Mouse (Mus musculus) embryonic facial prominence, embryonic 15.5 days (tissue): ENCODE data around the gene Ier3. TPM values are rescaled to one million over a fixed set of nuclear protein-coding genes. Genes with fewer than 3 reads are reported as not detected.

Experiments used
- ATAC-seq: fragments of 200-750 bp; cut with Nextera tagmentation; 2 replicates; pipeline ENCODE4 v1.8.0; 2017; ENCODE audit warnings: low read depth, moderate TSS enrichment; ENCODE audit not compliant: insufficient number of reproducible peaks, low FRiP score, low TSS enrichment
- H3K27ac ChIP-seq: fragments of 300-500 bp; sonication (generic); replicated peaks from 2 replicates; pipeline ENCODE4 v1.5.1; 2015; ENCODE audit warnings: mild to moderate bottlenecking, inconsistent platforms
- H3K27me3 ChIP-seq: fragments of 300-500 bp; sonication (generic); 2 replicates; pipeline ENCODE4 v1.6.1; 2015; ENCODE audit warnings: inconsistent platforms
- H3K36me3 ChIP-seq: fragments of 300-500 bp; sonication (generic); 2 replicates; pipeline ENCODE4 v1.6.1; 2015; ENCODE audit warnings: mild to moderate bottlenecking, inconsistent platforms
- H3K4me1 ChIP-seq: fragments of 300-500 bp; sonication (generic); 2 replicates; pipeline ENCODE4 v1.6.1; 2015; ENCODE audit warnings: inconsistent platforms
- H3K4me2 ChIP-seq: fragments of 300-500 bp; sonication (generic); replicated peaks from 2 replicates; pipeline ENCODE4 v1.6.1; 2015; ENCODE audit warnings: mild to moderate bottlenecking, inconsistent platforms
- H3K4me3 ChIP-seq: fragments of 300-500 bp; sonication (generic); replicated peaks from 2 replicates; pipeline ENCODE4 v1.5.1; 2015; ENCODE audit warnings: mild to moderate bottlenecking, inconsistent platforms
- H3K9ac ChIP-seq: fragments of 300-500 bp; sonication (generic); 2 replicates; pipeline ENCODE4 v1.6.1; 2015; ENCODE audit warnings: inconsistent platforms
- H3K9me3 ChIP-seq: fragments of 300-500 bp; sonication (generic); replicated peaks from 2 replicates; pipeline ENCODE4 v1.6.1; 2016; ENCODE audit warnings: inconsistent platforms
- WGBS: fragments of 180-500 bp; shearing (Covaris S2); methylation state at CpG from one replicate; pipeline ENCODE4 v1.1.7; 2015; 5-methylcytosine and 5-hydroxymethylcytosine counted together
- polyA plus RNA-seq: library from polyadenylated mRNA; unstranded; fragments of >200 nt; fragmentation: Nextera tagmentation; extraction: Ambion mirVana; gene quantifications from 2 replicates; pipeline ENCODE4 v1.2.1, GENCODE M21; 2015

Ier3 gene
- polyA plus RNA-seq, 1 experiment from 2014 or later = 30.2 TPM

DNA sequence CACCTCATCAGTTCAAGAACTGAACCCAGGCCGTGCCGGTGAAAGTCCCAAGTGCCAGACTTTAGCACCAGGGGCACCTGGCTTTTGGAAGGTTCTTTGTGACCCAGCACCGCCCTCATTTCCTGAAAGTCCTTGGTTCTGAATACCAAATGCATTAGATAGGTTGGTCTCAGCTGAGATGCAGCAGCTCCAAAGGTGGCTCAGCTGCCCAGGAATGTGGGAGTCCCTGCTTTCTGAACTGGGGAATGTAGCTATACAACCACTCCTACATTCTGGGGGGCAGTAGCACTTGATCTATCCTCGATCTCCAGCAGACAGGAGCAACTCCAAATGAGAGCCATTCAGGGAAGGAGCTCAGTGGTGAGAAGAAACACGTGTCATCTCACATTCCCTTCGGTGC, 8.7 kb upstream of the Ier3 start:
- WGBS = 41% methylated on average over 6 of the region's 6 CpGs
- ATAC-seq = no peak; the same call in 1 of the 2 replicates
- no peaks in the 10 kb centered on the region for H3K36me3 ChIP-seq
- H3K27ac ChIP-seq = peak overlapping the region; percentile 93
- H3K9ac ChIP-seq = no peak overlapping the region
- no peak overlapping the region for H3K4me3 ChIP-seq
- peak overlapping the region; percentile 15 for H3K4me2 ChIP-seq
- no peaks in the 10 kb centered on the region for H3K27me3 ChIP-seq
- H3K9me3 ChIP-seq = no peaks in the 10 kb centered on the region
- peaks cover 74% of the 10 kb centered on the region for H3K4me1 ChIP-seq

DNA sequence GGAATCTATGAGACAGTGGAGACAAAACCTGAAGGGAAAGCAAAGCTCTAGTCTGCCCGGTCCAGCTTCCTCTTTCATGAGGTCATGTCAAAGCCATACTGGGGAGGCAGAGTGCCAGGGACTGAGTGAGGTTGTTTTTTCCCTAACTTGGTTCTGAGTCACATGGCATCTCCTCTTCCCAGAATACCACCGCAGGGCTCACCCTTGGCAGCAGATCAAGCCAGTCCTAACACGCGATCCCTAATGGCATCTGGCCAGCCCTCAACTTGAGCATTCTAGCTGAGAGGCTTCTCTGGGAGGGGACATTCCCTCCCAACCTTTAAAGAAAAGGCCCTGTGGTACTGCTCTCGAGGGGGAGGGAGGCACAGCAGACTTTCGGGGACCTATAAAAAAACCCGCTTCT, 8.2 kb upstream of the Ier3 start:
- H3K4me2 ChIP-seq = peak overlapping the region; percentile 15
- no peaks in the 10 kb centered on the region for H3K27me3 ChIP-seq
- H3K9ac ChIP-seq = no peak overlapping the region
- no peaks in the 10 kb centered on the region for H3K9me3 ChIP-seq
- peak overlapping the region; percentile 93 for H3K27ac ChIP-seq
- H3K36me3 ChIP-seq = no peaks in the 10 kb centered on the region
- no peak overlapping the region for H3K4me3 ChIP-seq
- peaks cover 70% of the 10 kb centered on the region for H3K4me1 ChIP-seq
- WGBS = 14% methylated on average over 7 of the region's 7 CpGs
- peak; percentile 83 for ATAC-seq

GRCm38 (mm10) chr17:35813653-35814052, 7.8 kb upstream of the Ier3 start:
- Histone ChIP-seq H3K9ac (no peak overlapping the region), H3K4me3 (no peak overlapping the region), H3K27me3 (no peaks in the 10 kb centered on the region), H3K4me1 (peaks cover 66% of the 10 kb centered on the region), H3K9me3 (no peaks in the 10 kb centered on the region), H3K27ac (peak overlapping the region; percentile 93), H3K4me2 (peak overlapping the region; percentile 15; the same call in 1 of the 2 replicates), H3K36me3 (no peaks in the 10 kb centered on the region)
- WGBS = 56% methylated on average over 7 of the region's 7 CpGs
- peak; percentile 13; the same call in 1 of the 2 replicates for ATAC-seq

DNA sequence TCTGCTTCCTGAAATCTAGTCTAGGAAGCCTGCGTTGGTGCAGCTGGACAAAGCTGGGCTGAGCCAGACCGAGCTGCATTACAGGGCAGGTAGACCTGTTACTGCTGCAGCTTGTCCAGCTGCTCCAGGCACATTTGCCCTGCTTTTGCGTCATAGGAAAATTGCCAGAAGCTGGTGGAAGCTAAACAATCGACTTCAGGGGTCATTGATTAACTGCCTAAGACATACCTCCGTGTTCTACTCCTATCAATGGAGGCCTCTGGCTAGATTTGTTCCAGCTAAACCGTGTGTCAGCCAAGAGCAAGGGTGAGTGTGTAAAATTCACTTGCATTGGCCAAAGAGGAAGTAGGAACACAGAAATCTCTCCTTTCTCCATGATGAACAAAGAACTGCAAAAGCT, 6.8 kb upstream of the Ier3 start:
- H3K27ac ChIP-seq = peak overlapping the region; percentile 75
- no peaks in the 10 kb centered on the region for H3K36me3 ChIP-seq
- H3K4me2 ChIP-seq = no peak overlapping the region
- no peak overlapping the region for H3K4me3 ChIP-seq
- H3K9ac ChIP-seq = no peak overlapping the region
- no peak for ATAC-seq
- no peaks in the 10 kb centered on the region for H3K27me3 ChIP-seq
- 43% methylated on average over 6 of the region's 6 CpGs for WGBS
- H3K4me1 ChIP-seq = peaks cover 65% of the 10 kb centered on the region
- no peaks in the 10 kb centered on the region for H3K9me3 ChIP-seq

DNA sequence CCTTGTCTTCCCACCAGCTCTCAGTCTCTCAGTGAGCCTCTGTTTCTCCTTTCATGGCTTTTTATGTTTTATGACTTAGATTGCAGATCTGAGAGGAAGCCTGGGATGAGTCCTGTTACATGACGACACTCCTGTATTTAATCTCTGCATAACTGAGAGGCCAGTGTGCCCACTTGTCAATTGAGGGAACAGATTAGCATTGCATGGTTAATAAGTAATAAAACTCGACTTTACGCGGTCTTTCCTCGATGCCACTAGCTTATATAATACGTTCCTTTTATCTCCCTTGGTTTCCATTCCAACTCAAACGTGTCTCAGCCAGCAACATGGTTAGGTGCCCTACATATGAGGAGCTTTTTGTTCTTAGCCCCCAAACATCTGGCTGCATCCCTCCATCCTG, 5.6 kb upstream of the Ier3 start:
- Histone ChIP-seq H3K27ac (0 out of 2 replicates have a peak overlapping the region, but pooled peaks have one; percentile 3), H3K4me1 (peaks cover 63% of the 10 kb centered on the region), H3K4me3 (no peak overlapping the region), H3K4me2 (no peak overlapping the region), H3K9ac (no peak overlapping the region), H3K9me3 (no peaks in the 10 kb centered on the region), H3K27me3 (no peaks in the 10 kb centered on the region), H3K36me3 (no peaks in the 10 kb centered on the region)
- 53% methylated on average over 7 of the region's 7 CpGs for WGBS
- ATAC-seq = no peak

DNA sequence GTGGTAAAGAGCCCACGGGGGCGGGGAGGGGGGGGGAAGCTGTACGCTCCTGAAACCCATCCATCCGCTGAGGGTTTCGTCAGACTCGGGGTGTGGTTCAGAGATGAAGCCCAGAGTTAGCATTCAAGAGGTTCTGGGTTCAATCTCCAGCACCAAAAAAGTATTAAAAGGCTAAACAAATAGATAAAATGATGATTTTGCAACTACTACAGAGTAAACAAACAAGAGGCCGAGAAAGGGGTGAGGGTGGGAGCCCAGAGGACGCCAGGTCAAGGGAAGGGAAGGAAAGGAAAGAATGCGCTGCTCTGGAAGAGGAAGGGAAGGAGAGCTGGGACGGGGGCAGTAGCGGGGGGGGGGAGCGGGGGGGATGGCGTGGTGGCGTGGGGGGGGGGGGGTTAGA, 4.8 kb upstream of the Ier3 start:
- Histone ChIP-seq H3K4me2 (no peak overlapping the region), H3K36me3 (no peaks in the 10 kb centered on the region), H3K9ac (no peak overlapping the region), H3K4me1 (peaks cover 61% of the 10 kb centered on the region), H3K27me3 (no peaks in the 10 kb centered on the region), H3K9me3 (no peaks in the 10 kb centered on the region), H3K4me3 (no peak overlapping the region), H3K27ac (peak overlapping the region; percentile 48)
- ATAC-seq = no peak
- 29% methylated on average over 11 of the region's 14 CpGs for WGBS

- no peaks in the 10 kb centered on the region for H3K36me3 ChIP-seq
- no peak for ATAC-seq
- H3K4me1 ChIP-seq = peaks cover 61% of the 10 kb centered on the region
- H3K27ac ChIP-seq = peak overlapping the region; percentile 63
- no peaks in the 10 kb centered on the region for H3K27me3 ChIP-seq
- H3K4me3 ChIP-seq = no peak overlapping the region
- H3K9ac ChIP-seq = no peak overlapping the region
- WGBS = 21% methylated on average over 10 of the region's 10 CpGs
- H3K9me3 ChIP-seq = no peaks in the 10 kb centered on the region
- 0 out of 2 replicates have a peak overlapping the region, but pooled peaks have one; percentile 6 for H3K4me2 ChIP-seq
Measured at GRCm38 (mm10) chr17:35817226-35817625, 4.3 kb upstream of the Ier3 start.

DNA sequence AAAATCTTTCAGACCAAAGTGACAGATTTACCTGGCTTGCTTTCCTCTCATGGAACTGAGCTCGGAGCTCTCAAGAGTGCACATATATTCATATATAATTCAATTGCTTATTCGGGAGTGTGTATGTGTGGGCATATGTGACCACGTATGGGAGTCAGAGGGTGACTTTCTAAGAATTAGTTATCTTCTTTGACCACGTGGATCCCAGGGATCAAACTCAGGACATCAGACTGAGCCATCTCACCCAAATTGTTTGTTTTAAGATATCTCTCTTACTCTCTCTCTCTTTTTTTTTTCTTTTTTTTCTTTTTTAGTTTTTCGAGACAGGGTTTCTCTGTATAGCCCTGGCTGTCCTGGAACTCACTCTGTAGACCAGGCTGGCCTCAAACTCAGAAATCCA, 1.4 kb upstream of the Ier3 start:
- Histone ChIP-seq H3K4me1 (peaks cover 56% of the 10 kb centered on the region), H3K4me3 (no peak overlapping the region), H3K9ac (no peak overlapping the region), H3K36me3 (no peaks in the 10 kb centered on the region), H3K4me2 (no peak overlapping the region), H3K9me3 (no peaks in the 10 kb centered on the region), H3K27ac (no peak overlapping the region), H3K27me3 (no peaks in the 10 kb centered on the region)
- no peak for ATAC-seq
- WGBS = 77% methylated on average over 5 of the region's 5 CpGs

GRCm38 (mm10) chr17:35822564-35822963, 1.1 kb downstream of the Ier3 start:
- peaks cover 24% of the 10 kb centered on the region for H3K36me3 ChIP-seq
- peak overlapping the region; percentile 69 for H3K4me3 ChIP-seq
- WGBS = 2% methylated on average over 11 of the region's 11 CpGs
- H3K9ac ChIP-seq = peak overlapping the region; percentile 72
- H3K9me3 ChIP-seq = no peaks in the 10 kb centered on the region
- H3K4me1 ChIP-seq = peaks cover 35% of the 10 kb centered on the region
- H3K4me2 ChIP-seq = peak overlapping the region; percentile 94
- ATAC-seq = no peak
- peak overlapping the region; percentile 92 for H3K27ac ChIP-seq
- H3K27me3 ChIP-seq = no peaks in the 10 kb centered on the region

DNA sequence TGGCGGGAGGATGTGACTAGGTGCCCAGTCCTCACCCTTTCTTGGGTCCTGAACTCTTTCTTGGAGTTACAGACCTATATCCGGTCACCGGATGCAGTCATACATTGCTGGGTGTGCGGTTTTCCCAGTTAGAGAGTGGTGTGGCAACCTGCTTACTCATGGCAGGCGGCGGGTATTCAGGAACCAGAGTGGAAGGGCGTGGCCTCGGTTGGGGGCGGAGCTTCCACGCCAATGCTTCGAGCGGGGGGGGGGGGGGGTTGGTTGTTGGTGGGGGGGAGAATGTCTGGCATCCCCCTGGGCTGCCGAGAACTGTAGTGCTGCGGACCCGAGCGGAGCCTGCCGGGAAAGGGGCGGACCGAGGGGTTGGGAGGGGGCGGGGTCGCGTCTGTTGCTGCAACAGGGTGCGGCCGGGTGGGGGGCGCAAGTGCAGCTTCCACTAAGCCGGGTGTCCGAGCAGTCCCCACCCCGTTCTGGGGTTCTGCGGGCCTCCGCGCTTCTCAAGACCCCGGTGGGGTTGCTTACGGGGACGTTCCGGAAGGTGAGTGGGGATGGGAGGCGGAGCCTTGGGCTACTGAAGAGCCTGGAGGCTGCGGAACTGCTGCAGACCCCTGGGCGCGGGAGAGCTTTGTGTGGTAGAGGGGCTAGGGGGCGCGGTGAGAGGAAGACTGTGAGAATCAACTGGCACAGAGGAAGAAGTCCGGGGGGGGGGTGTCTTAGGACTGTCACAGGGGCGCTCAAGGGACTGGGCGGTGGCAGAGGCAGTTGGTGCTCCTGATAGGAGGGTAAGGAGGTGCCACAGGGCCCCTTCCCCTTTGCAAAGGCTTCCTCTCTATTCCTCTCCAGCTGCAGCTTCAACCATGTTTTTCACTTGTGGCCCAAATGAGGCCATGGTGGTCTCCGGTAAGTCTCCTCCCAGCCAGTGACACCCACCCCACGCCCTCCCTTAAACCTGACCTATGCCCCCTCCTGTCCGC, 1.8 kb downstream of the Ier3 start, which contains the start of gene Flot1:
Gene Flot1, plus strand, starts transcription at position 267 of the 974 bp plus-strand sequence.
- Histone ChIP-seq H3K4me2 (peak within 1 kb of the TSS; percentile 94), H3K9me3 (no peaks in the 10 kb centered on the region), H3K4me1 (peaks cover 33% of the 10 kb centered on the region), H3K27me3 (no peaks in the 10 kb centered on the region), H3K27ac (peak within 1 kb of the TSS; percentile 93), H3K9ac (peak within 1 kb of the TSS; percentile 72), H3K4me3 (peak within 1 kb of the TSS; percentile 69), H3K36me3 (peaks cover 31% of the 10 kb centered on the region)
- WGBS = under 1% methylated on average over 47 of the region's 47 CpGs
- ATAC-seq = peak; percentile 87

- peaks cover 33% of the 10 kb centered on the region for H3K4me1 ChIP-seq
- H3K4me3 ChIP-seq = peak overlapping the region; percentile 69
- no peak for ATAC-seq
- H3K4me2 ChIP-seq = peak overlapping the region; percentile 94
- H3K36me3 ChIP-seq = peaks cover 37% of the 10 kb centered on the region
- WGBS = 46% methylated on average over 7 of the region's 7 CpGs
- no peak overlapping the region; the same call in 1 of the 2 replicates for H3K27ac ChIP-seq
- no peaks in the 10 kb centered on the region for H3K9me3 ChIP-seq
- no peak overlapping the region for H3K9ac ChIP-seq
- no peaks in the 10 kb centered on the region for H3K27me3 ChIP-seq
Measured at GRCm38 (mm10) chr17:35824402-35824801, 2.9 kb downstream of the Ier3 start.
